Mouse (Mus musculus): ENCODE results near the gene Acads. TPM values are rescaled to one million over a fixed set of nuclear protein-coding genes. Genes with fewer than 3 reads are reported as not detected.
A peak's percentile ranks its signal among the peaks of the same experiment; 100 is the strongest.
"Not testable (repeated sequence)": the region's sequence is repeated elsewhere in the genome, so short reads cannot be mapped to it uniquely, and the experiment has no call there.

The Acads gene
- polyA plus RNA-seq, 1 experiment, result 30.6 TPM

DNA sequence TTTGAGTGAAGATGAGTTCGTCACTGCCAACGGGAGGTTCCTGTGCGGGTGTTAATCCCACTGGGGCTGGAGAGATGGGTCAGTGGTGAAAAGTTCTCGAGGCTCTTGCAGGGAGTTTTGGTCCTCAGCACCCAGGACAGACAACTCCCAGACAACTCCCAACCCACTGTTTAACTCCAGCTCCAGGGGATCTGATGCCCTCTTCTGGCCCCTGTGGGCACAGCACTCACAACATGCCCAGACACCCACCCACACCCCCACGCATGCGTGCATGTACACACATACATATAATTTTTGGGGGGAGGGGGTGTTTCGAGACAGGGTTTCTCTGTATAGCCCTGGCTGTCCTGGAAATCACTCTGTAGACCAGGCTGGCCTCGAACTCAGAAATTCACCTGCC lies 44.4 kb upstream of the Acads start:
- peak; percentile 41; the same call in 1 of the 2 replicates for TF ChIP-seq CTCF (IDR thresholded peaks at IDR 0.05; ENCODE audit: extremely low read depth, insufficient read depth, insufficient read length, insufficient replicate concordance)
- TF ChIP-seq POLR2A (IDR thresholded peaks at IDR 0.05; ENCODE audit: low read depth, low read length), result no peak
- no peak overlapping the region for H3K27ac ChIP-seq (ENCODE audit: insufficient read depth, low read length)
- H3K36me3 ChIP-seq (ENCODE audit: control insufficient read depth, insufficient read depth, low read length), result no peaks in the 10 kb centered on the region
- no peak overlapping the region for H3K4me3 ChIP-seq (ENCODE audit: extremely low read depth, insufficient read depth, insufficient read length)
- 78% methylated on average over 8 of the region's 8 CpGs for WGBS
- peak in 1 of 2 experiments; percentile 50 for DNase-seq (ENCODE audit: low read depth in 1 of 2, low spot score in 2 of 2)
- H3K27me3 ChIP-seq (ENCODE audit: control insufficient read depth, insufficient read depth, low read length), result no peaks in the 10 kb centered on the region
- peaks cover 24% of the 10 kb centered on the region; the same call in 1 of the 2 replicates for H3K4me1 ChIP-seq (ENCODE audit: control insufficient read depth, insufficient read depth, insufficient read length)

GRCm38 (mm10) chr5:115161940-115162279 lies 42.8 kb upstream of the Acads start:
- not testable (repeated sequence) for H3K36me3 ChIP-seq (ENCODE audit: control insufficient read depth, insufficient read depth, low read length); DNase-seq (ENCODE audit: low read depth in 1 of 2, low spot score in 2 of 2); H3K27me3 ChIP-seq (ENCODE audit: control insufficient read depth, insufficient read depth, low read length); H3K4me3 ChIP-seq (ENCODE audit: extremely low read depth, insufficient read depth, insufficient read length); H3K27ac ChIP-seq (ENCODE audit: insufficient read depth, low read length)
- 93% methylated on average over 1 of the region's 1 CpGs for WGBS
- H3K4me1 ChIP-seq (ENCODE audit: control insufficient read depth, insufficient read depth, insufficient read length), result peaks cover 15% of the 10 kb centered on the region; the same call in 1 of the 2 replicates

GRCm38 (mm10) chr5:115161064-115161939 lies 42.2 kb upstream of the Acads start:
- TF ChIP-seq CTCF (IDR thresholded peaks at IDR 0.05; ENCODE audit: extremely low read depth, insufficient read depth, insufficient read length, insufficient replicate concordance) (no peak), POLR2A (IDR thresholded peaks at IDR 0.05; ENCODE audit: low read depth, low read length) (no peak)
- Histone ChIP-seq H3K4me3 (ENCODE audit: extremely low read depth, insufficient read depth, insufficient read length) (no peak overlapping the region), H3K4me1 (ENCODE audit: control insufficient read depth, insufficient read depth, insufficient read length) (peaks cover 9% of the 10 kb centered on the region; the same call in 1 of the 2 replicates), H3K36me3 (ENCODE audit: control insufficient read depth, insufficient read depth, low read length) (no peaks in the 10 kb centered on the region), H3K27me3 (ENCODE audit: control insufficient read depth, insufficient read depth, low read length) (no peaks in the 10 kb centered on the region), H3K27ac (ENCODE audit: insufficient read depth, low read length) (no peak overlapping the region)
- WGBS, result 26% methylated on average over 13 of the region's 13 CpGs
- DNase-seq (ENCODE audit: low read depth in 1 of 2, low spot score in 2 of 2), result no peak

- Histone ChIP-seq H3K27ac (ENCODE audit: insufficient read depth, low read length) (peak overlapping the region; percentile 36; the same call in 1 of the 2 replicates), H3K36me3 (ENCODE audit: control insufficient read depth, insufficient read depth, low read length) (no peaks in the 10 kb centered on the region), H3K4me3 (ENCODE audit: extremely low read depth, insufficient read depth, insufficient read length) (no peak overlapping the region), H3K4me1 (ENCODE audit: control insufficient read depth, insufficient read depth, insufficient read length) (peaks cover 5% of the 10 kb centered on the region; the same call in 1 of the 2 replicates), H3K27me3 (ENCODE audit: control insufficient read depth, insufficient read depth, low read length) (no peaks in the 10 kb centered on the region)
- DNase-seq (ENCODE audit: low read depth in 1 of 2, low spot score in 2 of 2), result no peak
- WGBS, result 22% methylated on average over 6 of the region's 6 CpGs
- TF ChIP-seq POLR2A (IDR thresholded peaks at IDR 0.05; ENCODE audit: low read depth, low read length), result no peak
- TF ChIP-seq CTCF (IDR thresholded peaks at IDR 0.05; ENCODE audit: extremely low read depth, insufficient read depth, insufficient read length, insufficient replicate concordance), result no peak
These were observed 41.5 kb upstream of the Acads start for GRCm38 (mm10) chr5:115160655-115161054.

DNA sequence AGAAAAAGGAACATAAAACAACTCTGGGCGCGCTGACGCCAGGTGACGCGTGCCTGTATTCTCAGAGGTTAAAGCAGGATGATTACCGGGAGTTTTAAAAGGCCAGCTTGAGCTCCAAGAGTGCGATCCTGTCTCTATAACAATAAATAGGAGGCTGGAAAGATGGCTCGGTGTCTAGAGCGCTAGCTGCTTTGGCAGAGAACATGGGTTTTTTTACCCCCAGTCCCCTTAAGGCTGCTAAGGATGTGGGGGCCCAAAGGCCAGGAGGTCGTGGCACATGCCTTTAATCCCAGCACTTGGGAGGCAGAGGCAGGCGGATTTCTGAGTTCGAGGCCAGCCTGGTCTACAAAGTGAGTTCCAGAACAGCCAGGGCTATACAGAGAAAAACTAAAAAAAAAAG lies 40.0 kb upstream of the Acads start:
- H3K27me3 ChIP-seq (ENCODE audit: control insufficient read depth, insufficient read depth, low read length), result no peaks in the 10 kb centered on the region
- peaks cover 13% of the 10 kb centered on the region; the same call in 1 of the 2 replicates for H3K4me1 ChIP-seq (ENCODE audit: control insufficient read depth, insufficient read depth, insufficient read length)
- no peak for DNase-seq (ENCODE audit: low read depth in 1 of 2, low spot score in 2 of 2)
- H3K27ac ChIP-seq (ENCODE audit: insufficient read depth, low read length), result no peak overlapping the region
- 52% methylated on average over 12 of the region's 12 CpGs for WGBS
- no peaks in the 10 kb centered on the region for H3K36me3 ChIP-seq (ENCODE audit: control insufficient read depth, insufficient read depth, low read length)
- H3K4me3 ChIP-seq (ENCODE audit: extremely low read depth, insufficient read depth, insufficient read length), result no peak overlapping the region; the same call in 1 of the 2 replicates
- TF ChIP-seq CTCF (IDR thresholded peaks at IDR 0.05; ENCODE audit: extremely low read depth, insufficient read depth, insufficient read length, insufficient replicate concordance) (no peak), POLR2A (IDR thresholded peaks at IDR 0.05; ENCODE audit: low read depth, low read length) (no peak)

DNA sequence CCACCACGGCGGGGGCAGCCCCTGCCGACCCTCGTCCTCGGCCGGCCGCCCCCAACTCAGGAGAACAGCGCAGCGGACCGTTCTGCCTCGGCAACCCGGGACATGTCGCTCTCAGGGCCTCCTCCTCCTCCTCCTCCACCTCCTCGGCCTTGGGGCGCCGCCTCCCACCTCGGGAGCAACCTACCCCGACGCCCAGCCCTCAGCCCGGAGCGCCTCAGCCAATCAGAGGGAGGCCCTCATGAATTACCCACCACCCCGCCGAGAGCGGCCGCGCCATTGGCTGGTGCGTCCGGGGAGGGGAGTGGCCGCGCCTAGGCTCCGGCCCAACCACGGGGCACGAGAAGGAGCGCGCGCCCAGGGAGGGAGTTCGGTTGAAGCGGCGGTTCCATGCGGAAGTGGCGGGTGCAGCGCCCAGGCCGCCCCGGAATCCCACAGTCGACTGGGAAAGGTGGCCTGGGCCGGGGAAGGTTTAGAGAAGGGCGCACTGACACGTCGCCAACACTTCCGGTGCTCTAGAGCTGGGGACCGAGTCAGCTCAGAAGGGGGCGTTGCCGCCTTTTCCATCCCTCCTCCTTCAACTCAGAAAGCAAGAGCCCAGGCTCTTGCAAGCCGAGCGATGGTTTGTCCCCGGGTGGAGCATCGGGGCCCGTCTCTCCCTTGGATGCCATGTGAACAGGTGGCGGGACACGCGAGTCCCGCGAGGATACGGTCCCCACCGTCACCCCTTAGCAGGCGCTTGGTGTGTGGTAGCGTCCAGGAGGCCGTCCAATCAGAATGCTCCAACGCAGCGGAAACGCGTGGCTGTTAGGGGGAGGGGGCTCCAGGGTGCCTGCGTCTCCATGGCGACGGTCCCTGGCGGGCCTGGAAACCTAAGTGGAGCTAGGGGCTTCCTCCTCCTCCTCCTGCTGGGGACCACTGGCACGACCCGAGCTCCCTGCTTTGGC lies 39.2 kb upstream of the Acads start, which contains the start of gene Mlec:
Gene Mlec, minus strand, starts transcription at position 140 of the 944 bp plus-strand sequence.
- TF ChIP-seq POLR2A (IDR thresholded peaks at IDR 0.05; ENCODE audit: low read depth, low read length) (peak; percentile 92), CTCF (IDR thresholded peaks at IDR 0.05; ENCODE audit: extremely low read depth, insufficient read depth, insufficient read length, insufficient replicate concordance) (no peak)
- peak; percentile 94 to 98 for DNase-seq (ENCODE audit: low read depth in 1 of 2, low spot score in 2 of 2)
- Histone ChIP-seq H3K27ac (ENCODE audit: insufficient read depth, low read length) (peak within 1 kb of the TSS; percentile 94), H3K4me3 (ENCODE audit: extremely low read depth, insufficient read depth, insufficient read length) (peak within 1 kb of the TSS; percentile 82), H3K27me3 (ENCODE audit: control insufficient read depth, insufficient read depth, low read length) (no peaks in the 10 kb centered on the region), H3K36me3 (ENCODE audit: control insufficient read depth, insufficient read depth, low read length) (no peaks in the 10 kb centered on the region), H3K4me1 (ENCODE audit: control insufficient read depth, insufficient read depth, insufficient read length) (peaks cover 13% of the 10 kb centered on the region; the same call in 1 of the 2 replicates)
- WGBS, result under 1% methylated on average over 77 of the region's 78 CpGs
